Mouse (Mus musculus) left cerebral cortex, postnatal 36 days (tissue): Measurements from ENCODE around the gene Col24a1. TPM values are rescaled to one million over a fixed set of nuclear protein-coding genes. Genes with fewer than 3 reads are reported as not detected.

Experiments used
- DNase-seq, 2 experiments: peaks; one replicate each; pipeline ENCODE4 v3.0.0; 2021 to 2022; ENCODE audit warnings: low spot score in 2 of 2, mixed read lengths in 1 of 2
- intact Hi-C: fragments of 180-260 bp; cut with DNase I; formaldehyde crosslinking; loops from one replicate; pipeline ENCODE4 v1.15.1; 2025
- total RNA-seq, 2 experiments: library from RNA; stranded (reverse); gene quantifications; 2 replicates each; pipeline ENCODE4 v1.2.3; 2021

Col24a1 gene
- total RNA-seq, 2 experiments from 2014 or later, result 1.9 to 3.6 TPM

DNA sequence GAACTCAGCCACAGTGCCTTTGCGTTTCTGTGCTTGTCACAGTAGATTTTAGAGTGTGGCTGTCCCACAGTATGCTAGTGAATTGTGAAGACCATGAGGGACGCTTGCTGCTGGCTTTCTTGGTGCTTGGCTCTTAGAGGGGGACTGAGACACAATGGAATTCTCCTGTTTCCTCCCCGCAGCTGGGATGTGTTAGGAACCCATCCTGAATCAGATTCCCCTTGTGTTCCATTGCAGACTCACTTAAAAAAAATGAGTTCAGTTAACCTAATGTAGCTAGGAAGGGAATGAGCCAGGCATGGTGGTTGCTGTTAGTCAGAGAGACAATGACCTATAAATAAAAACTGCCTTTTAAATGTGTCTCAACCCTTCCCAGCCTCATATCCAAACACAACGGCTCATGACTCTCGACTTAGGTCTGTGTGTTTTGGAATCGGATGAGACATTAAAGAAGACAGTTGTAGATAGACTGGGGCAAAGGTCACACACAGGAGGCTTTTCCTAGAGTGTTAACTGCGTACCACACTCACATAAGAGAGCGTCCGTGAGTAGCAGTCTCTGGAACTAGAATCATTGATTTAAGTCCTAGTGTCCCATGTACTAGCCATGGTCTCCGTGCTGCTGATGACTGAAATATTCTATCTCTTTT lies 47.7 kb downstream of the Col24a1 start:
- intact Hi-C loops, result no loop called here
- no peak for DNase-seq

DNA sequence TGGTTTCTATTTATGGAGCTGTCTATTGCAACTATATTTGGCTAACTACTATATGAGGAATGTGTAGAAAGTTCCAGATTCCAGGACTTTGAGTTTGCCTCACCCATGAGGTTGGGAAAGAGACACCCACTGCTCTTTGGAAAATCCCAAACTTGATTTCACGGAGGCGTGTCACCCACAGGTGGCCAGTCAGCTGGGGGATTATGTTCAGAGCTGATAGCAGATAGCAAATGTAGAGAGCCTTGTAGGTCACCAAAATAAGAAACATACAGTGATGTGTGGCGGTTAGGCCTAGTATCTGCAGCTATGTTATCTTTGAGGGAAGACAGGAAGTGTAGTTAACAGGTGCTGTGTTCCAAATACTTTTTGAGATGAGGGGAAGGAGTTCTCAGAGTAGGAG lies 56.4 kb downstream of the Col24a1 start:
- no peak for DNase-seq
- intact Hi-C loops, result no loop called here

DNA sequence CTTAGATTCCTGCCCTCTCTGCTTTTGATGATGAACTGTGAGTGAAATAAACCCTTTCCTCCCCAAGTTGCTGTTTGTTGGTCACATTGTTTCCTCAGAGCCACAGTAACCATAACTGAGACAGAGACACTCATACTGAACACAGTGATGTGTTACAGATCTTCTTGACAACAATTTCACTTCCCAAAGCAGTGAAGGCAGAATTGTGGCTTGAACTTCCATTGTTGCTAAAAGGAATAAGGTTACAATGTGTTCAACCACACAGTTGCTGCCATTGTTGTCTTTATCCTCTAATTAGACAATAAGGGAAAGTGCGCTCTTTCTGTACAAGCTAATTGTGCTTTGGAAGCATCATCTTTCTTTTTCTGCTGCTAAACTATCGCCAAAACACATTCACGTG lies 61.7 kb downstream of the Col24a1 start:
- DNase-seq, result no peak
- intact Hi-C loops, result no loop called here

DNA sequence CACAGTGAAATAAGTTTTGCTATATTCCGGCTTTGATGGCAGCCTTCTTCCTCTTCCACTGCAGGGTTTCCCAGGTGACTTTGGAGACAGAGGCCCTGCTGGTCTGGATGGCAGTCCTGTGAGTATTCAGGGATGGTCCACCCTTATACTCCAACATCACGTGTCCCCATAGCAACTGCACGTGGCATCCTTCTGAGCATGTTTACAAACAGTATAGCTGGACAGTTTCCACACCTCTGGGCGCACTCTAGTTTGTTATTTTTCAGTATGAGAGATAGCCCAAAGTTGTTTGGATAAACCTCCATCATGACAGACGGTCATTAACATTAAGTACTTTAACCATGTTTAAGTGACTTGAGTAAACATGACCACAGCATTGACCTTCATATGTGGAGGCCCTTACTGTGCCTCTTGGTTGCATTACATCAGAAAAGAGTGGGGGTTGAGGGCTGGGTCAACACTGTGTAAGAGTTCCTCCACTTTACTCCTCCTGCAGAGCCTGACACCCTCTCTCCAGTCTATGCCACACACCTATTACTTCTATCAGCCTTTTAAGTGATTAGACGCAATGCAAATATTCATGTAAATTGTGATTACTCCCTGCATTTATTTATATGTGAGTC lies 64.7 kb downstream of the Col24a1 start:
- intact Hi-C loops, result no loop called here
- DNase-seq, result no peak

DNA sequence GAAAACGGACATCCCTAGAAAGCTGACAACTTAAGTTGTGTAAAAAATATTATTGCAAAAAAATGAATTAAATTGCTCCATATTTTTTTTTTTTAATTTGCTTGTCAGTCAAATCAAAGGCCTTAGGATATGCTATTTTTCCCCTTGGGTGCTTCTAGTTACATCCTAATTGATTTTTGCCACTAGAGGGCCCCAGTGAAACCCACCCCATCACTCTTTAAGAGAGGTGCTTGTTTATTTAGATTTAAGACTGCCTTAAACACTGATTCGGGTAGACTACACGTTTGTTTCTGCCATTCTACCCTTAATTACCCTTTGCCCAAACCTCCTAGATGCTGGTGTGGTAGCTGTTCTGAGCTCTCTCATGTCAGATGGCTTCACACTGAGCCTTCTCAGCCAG lies 73.0 kb downstream of the Col24a1 start:
- intact Hi-C loops, result no loop called here
- no peak for DNase-seq

DNA sequence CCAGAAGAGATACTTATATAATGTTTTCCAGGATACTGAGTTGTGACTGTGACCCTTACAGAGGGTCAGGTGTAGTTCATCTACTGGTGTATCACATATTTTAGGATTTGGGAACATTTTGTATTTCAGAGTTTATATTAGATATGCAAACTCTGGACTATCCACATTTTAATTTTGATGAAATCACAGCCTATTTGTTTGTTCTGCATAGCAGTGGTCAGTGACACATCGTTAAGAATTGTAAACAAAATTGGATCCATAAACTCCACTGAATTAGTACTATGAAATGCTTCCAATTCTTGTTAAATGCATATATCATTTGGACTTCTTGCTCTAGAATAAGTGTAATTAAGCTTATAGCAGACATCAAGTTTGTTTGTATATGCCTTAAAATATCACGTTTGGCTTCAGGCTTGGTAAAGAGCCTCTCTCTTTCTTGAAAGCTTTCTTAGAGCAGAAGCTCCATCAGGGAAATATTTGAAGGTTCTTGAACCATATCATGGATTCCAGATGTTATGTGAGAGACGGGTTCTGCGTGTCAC lies 75.0 kb downstream of the Col24a1 start:
- intact Hi-C loops, result no loop called here
- DNase-seq, result no peak

DNA sequence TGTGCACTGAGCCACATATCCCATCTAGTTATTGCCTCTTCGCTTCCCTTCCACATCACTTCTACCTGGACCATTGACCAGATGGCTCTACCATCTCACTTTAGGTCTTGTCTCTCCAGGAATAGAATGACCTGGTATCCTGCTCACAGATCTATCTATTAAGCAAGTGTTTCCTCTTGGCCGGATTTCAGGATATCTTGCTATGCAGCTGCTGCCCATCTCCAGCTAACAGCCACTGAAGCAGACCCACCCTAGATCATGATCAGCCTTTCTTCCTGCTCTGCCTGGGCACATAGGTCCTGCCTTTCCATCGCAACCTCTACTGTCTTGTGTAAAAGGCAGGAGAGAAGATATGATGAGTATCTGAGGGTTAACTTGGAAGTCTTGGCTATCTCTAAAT lies 84.0 kb downstream of the Col24a1 start:
- intact Hi-C loops, result no loop called here
- DNase-seq, result no peak

DNA sequence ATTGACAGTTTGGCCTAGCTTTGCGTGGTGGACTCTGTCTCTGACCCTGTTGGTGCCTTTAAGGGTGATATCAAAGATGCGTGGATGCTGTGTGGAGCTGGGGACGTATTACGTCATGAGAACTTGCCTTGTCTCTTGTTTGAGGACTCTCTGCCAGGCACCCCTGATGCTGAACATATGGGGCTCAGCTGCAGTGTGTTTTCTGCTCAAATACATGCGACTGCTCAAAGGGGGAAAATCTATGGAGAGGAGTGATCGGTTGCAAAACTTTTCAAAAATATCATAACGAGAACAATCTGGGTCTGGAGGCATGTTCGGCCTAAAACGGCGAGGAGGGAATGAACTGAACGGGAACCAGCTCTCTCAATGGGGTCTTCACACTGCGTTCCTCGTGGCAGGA lies 90.8 kb downstream of the Col24a1 start:
- no peak for DNase-seq
- intact Hi-C loops, result no loop called here

DNA sequence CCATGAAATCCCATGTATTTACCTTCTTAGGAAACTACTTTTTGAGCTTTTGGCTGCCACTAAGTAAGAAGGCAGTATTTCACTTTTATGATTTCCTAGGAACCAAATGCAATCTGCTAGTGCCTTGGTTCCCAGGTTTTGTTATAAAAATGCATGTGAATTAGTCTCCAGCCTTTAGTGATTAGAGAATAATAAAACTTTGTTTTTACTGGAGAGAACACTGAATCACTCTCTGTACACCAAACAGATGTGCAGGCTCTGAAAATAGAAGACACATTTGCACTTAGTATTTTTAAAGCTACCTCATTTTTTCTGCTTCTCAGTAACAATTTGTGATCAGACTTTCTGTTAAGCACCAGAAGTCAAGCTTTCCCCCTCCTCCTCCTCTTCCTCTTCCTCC lies 94.2 kb downstream of the Col24a1 start:
- intact Hi-C loops, result no loop called here
- no peak for DNase-seq

DNA sequence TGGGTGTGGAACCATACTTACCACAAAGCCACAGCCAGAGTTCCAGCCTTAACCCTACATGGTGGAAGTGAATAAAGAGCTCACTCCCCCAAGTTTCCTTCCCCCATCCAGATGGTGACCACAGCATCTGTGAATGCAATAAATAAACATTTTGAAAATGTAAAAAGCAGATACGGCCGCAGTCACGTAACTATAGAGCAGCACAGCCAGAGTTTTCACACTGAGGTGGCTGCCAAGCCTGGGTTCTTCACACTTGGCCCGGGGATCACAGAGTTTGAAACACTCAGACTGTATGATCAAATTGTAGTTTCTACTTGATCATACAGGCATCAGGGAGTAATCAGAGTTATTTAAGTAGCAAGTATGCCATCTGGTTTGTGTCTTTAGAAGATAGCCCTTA lies 98.4 kb downstream of the Col24a1 start:
- intact Hi-C loops, result no loop called here
- DNase-seq, result no peak

DNA sequence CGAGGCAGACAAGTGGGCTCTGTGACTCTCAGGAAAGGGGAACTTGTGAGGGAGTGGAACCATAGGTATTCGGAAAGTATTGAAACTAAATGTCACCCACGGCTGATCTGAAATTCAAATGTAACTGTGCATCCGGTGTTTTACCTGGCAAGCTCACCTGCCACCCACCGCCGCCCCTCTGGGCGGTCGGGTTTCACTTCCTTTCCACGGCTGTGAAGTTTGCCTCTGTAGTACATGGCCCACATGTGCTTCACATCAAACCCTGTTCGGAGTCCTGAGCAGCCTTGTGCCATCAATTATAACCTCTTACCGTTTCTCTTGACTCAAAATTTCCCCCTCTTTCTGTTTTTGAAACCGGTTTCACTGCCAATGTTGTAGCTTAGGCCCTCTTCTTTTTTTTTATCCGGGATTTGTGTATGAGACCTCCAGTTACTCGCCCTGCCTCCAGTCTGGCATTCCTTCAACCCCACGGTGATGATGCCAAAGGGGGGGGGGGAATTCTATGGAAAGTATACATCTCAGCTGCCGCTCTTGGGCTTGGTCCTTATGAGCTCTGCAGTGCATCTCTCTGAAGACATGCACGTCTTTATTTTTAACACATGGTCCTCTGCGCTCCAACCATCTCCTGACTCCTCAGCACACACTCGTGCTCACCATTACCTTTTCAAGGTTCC lies 99.9 kb downstream of the Col24a1 start:
- intact Hi-C loops, result no loop called here
- DNase-seq, result no peak

DNA sequence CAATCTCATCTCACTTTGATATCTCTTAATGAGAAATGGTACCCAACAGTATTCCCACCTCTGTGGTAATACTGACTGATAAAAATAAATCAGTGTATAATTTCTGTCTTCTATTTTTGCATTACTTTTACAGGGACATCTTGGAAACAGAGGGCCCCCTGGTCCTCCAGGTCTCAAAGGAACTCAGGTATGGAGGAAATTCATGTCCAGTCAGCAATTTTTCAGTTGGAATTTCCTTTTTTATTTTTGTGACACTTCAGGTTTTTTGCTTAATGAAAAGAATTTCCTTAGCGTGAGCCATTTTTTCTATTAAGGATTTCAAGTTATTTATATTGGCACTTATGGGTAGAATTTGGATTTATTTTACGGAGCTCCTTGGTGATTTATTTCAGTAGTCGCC lies 106.9 kb downstream of the Col24a1 start:
- no peak for DNase-seq
- intact Hi-C loops, result no loop called here

DNA sequence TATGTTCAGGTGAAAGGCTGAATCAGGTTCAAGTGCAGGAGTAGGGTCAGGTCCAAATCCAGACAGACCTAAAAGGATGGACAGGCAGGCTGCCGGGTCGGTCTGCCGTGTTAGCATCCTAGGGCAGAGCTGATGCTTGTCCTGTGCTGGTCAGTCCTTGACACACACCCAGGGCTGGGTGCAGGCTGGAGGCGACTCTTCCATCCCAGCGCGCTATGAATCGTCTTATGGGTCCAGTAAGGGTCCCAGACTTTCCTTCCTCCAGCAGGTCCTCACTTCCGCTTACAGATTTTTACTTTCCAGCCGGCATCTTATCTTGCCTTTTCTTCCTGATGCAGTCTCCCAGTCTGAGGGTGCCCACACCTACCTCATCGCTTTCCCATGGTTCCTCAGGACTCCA lies 110.0 kb downstream of the Col24a1 start:
- intact Hi-C loops, result no loop called here
- DNase-seq, result no peak

DNA sequence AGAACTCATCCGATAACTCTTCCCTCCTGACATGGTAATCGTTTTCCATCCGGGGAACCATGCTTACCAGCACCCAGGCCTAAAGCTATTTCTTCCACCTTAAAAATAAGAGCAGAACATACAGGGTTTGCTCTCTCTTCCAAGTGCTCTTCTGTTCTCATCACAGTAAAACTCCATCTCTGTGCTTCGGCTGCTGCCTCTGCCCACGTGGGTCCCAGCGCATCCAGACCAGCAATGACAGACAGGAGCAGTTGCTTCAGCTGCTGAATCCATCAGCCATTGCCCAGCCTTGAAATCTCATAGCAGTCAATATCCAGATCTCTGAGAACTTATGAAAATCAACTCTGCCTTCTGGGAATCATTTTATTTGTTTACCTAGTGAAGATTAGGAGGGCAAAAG lies 110.7 kb downstream of the Col24a1 start:
- intact Hi-C loops, result no loop called here
- DNase-seq, result no peak

DNA sequence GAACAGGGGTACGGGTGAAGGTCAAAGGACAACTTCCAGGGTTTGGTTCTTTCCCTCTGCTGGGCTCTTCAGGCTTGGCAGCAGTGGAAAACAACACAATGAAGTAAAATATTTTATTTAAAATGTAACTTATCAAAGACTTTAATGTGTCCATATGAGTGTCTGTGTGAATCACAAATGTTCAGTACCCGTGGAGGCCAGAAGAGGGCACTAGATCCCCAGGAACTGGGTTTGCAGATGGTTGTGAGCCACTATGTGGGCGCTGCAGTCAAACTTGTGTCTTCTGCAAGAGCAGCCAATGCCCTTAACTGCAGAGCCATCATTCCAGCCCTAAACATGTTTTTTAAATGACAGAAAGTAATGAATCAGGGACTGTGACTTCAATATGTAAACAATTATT lies 115.8 kb downstream of the Col24a1 start:
- DNase-seq, result no peak
- intact Hi-C loops, result no loop called here

DNA sequence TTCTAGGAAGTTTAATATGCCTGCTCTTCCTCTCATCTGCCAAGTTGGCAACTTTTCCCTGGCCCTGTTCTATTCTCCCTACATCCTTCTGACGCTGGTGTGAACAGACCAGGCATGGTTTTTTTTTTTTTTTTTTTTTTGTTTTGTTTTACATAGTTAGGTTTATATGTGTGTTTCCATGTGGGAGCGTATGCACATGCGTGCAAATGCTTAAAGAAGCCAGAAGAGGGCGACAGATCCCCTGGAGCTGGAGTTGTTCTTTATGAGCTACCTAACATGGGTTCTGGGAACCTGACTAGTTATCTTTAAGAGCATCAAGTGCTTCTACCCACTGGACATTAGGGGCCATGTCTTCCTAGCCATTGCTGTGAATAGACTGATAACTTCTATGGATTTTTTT lies 119.9 kb downstream of the Col24a1 start:
- intact Hi-C loops, result no loop called here
- no peak for DNase-seq

DNA sequence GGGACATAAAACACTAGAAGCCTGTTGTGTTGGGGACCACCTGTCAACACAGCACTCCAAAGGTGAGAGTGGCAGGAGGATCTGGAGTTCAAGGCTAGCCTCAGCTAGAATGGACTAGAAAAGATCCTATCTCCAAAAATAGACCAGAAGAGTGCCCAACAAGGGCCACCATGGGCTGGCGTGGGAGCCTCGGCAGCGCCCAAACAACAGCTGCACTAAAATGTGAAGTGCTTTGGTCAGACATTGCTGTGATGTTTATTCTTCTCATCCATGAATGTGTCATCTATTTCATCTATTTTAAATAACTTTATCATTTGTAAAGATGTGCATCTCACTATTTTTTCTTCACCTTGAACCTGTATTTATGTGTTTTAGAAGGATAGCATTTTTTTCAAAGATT lies 122.1 kb downstream of the Col24a1 start:
- intact Hi-C loops, result no loop called here
- DNase-seq, result no peak

DNA sequence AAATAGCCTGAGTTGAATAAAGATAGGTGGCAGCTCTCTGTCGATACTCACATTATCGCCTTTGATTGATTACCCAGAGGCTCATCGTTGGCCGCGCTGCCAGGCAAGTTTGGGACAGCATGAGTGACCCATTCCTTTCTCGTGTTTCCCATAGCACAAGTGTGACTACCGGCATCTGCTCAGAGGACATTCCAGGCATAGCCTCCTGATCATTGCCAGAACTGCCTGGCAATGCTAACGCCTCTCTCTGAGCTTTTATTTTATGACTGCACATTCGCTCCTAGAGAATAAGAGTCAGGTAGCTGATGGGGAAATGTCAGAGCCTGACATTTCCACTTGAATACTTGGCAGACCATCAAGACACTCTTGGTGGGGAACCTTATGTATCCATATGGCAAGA lies 125.5 kb downstream of the Col24a1 start:
- intact Hi-C loops, result no loop called here
- DNase-seq, result no peak

DNA sequence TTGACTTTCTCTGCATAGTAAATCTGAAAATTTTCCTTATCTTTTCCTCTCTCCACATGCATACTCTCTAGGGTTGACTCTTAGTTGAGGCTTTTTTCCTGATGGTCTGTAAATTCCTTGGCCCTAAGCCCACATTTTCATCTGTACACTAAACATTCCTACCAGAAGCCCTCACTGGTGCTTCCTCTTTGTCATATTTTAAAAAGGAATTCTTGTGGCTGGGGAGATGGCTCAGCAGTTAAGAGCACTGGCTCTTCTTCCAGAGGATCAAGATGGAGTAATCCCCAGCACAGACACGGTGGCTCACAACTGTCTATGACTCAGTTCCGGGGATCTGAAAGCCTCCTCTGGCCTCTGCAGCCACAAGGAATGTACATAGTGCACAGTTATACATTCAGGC lies 128.1 kb downstream of the Col24a1 start:
- no peak for DNase-seq
- intact Hi-C loops, result no loop called here

DNA sequence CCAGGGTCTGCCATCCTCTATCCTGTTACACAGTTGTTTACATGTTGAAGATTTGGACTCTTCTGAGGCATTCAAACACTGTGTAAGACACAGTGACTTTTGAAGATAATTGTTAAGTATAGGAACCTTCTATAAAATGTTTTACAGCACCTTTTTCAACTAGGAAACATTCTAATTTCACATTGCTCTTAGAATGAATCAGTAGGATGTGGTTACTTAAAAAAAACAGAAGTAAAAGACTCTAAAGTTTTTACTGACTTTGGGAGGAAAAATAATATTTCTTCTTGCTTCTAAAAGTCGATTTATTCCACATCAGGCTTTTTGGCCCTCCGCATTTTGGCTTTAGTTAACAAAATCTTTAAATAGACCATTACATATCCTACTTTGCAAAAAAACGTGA lies 129.8 kb downstream of the Col24a1 start:
- DNase-seq, result no peak
- intact Hi-C loops, result no loop called here

DNA sequence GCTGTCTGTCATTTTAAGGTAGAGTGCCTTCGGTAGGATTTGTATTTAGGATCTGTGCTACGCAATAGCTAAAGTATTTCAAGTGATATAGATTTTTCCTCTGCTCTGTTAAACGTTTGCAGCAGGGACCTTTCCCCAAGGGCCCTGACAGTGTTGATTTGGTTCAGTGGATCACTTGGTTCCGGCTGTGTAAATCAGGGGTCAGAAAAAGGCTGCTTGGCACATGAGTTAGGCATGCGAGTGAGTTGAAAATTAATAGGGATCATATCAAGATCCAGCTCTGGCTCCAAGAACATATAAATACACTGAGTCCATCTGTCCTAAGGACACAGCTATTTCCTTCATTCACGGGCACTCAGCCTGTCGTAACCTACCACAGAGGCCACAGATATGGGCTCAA lies 146.1 kb downstream of the Col24a1 start:
- no peak for DNase-seq
- intact Hi-C loops, result no loop called here
